Mouse (Mus musculus) mouse embryonic stem cell (cell line): ENCODE results near the gene Sgip1.

Experiments
- in situ Hi-C, 2 experiments: fragments of 300-500 bp; cut with MboI; formaldehyde crosslinking; loops; 1 replicate in 1 of 2; 3 replicates in 1 of 2; pipeline ENCODE4 v1.14.3; 2019 to 2020; ENCODE audit warnings: low sequenced_read_pairs in 2 of 2, low pct_unique_long_range_greater_than_20kb in 1 of 2, mixed read lengths in 1 of 2; ENCODE audit not compliant: unreplicated experiment in 1 of 2

The Sgip1 gene

GRCm38 (mm10) chr4:102862751-102863710, 121.9 kb downstream of the Sgip1 start:
- in situ Hi-C loops, result no loop called here

- in situ Hi-C loops, result no loop called here
Observed at GRCm38 (mm10) chr4:102866531-102866930, 125.4 kb downstream of the Sgip1 start.

- in situ Hi-C loops, result no loop called here
Observed at GRCm38 (mm10) chr4:102871274-102871673, 130.2 kb downstream of the Sgip1 start.

GRCm38 (mm10) chr4:102883142-102883541, 142.0 kb downstream of the Sgip1 start:
- in situ Hi-C loops, result no loop called here

GRCm38 (mm10) chr4:102884228-102884627, 143.1 kb downstream of the Sgip1 start:
- in situ Hi-C loops, result no loop called here

- in situ Hi-C loops, result no loop called here
Observed at GRCm38 (mm10) chr4:102886459-102886858, 145.4 kb downstream of the Sgip1 start.

DNA sequence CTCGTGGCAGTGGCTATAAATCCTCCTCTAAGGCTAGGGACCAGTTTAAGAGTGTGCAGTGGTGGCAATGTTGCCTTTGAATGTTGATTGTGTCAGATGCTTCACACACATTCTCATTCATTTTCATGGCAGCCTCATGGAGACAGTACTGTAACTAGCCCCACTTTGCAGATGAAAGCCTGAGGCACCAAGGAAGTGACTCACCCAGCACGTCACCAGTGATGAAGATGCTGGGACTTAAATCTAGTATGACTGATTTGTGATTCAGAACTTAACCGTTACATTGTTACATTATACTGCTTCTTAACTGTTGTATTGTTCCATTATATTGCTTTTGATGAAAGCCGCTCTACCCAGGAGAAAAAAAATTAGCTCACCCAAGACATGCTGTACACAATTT, 145.8 kb downstream of the Sgip1 start:
- in situ Hi-C loops, result no loop called here

- in situ Hi-C loops, result no loop called here
Observed at GRCm38 (mm10) chr4:102887770-102888689, 146.9 kb downstream of the Sgip1 start.

DNA sequence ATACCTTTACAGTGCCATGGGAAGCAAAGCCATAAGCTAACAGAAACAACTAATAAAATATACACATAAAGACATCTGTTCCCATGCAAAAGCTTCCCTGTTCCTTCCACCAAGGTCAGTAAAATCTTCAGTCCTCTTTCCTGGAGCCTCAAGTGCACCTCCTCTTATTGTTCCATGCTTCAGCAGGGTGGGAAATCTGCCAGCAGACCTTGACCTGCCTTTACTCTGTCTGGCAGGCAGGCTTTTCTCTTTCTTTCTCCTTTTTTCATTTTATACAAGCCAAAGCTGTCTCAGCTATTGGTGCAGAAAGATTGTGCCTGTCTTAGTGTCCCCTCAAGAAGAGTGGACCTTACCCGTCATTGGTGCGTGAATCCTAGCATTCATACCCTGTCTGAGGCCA, 154.8 kb downstream of the Sgip1 start:
- in situ Hi-C loops, result no loop called here

- in situ Hi-C loops, result no loop called here
Observed at GRCm38 (mm10) chr4:102898987-102899386, 157.9 kb downstream of the Sgip1 start.

DNA sequence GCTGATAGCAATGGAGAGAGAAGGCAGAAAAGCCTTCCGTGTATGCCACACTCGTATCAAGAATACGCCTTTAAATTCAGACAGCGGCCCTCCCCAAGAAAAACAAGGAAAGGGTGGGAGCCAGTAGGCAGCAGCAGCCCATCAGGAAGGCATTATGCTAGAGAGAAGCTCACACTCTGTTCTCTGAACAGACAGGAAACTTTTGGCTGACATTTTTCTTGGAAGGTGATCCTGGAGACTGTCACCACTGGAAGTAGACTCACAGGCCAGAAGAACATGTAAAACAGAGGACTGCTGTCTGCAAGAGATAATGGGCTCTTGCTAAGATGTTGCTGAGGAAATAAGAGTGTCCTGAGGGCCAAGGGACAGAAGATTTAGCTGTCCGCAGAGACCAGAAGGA, 158.6 kb downstream of the Sgip1 start:
- in situ Hi-C loops, result no loop called here

DNA sequence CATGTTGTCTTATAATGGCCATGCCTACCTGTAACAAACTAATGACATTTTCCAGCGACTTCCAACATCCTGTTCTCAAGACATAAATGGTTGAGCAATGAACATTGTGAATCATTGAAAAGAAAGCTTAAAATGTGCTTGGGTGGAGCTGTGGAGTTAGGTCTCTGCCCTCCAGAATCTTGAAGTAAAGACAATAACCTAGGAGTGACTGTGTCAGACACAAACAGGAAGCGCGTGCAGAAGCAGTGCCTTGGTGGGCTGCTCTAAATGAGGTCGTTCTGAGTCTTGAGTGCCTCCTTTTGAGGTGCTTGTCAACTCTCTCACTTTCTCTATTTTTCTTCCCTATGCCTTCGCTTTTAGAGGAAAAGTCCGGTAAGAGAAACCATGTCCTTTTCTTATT, 159.1 kb downstream of the Sgip1 start:
- in situ Hi-C loops, result no loop called here

DNA sequence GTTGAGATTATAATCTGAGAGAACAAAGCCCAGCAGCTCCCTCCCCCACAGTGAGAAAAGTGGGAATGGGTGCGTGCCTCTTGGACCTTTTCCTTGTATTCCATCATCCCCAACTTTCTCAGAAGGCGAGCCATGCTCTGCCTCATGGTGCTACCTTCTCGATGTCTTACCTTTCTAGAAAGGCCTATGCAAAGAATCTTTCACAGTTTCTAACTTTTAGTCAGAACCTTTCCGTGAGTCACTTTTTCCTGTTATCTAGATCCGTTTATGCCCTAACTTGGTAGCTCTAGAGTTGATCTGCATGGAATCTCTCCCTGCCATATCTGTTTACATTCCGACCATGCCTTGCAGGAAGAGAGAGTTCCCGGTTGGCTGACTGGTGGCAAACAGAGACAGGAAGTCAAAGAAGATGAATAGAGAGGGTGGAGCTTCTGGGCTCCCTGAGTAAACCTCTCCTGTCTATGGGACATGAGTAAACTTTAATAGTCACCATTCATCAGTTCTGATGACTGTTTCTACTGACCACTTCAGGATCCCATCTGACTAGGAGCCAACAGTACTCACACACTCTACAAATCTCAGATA, 166.8 kb downstream of the Sgip1 start:
- in situ Hi-C loops, result no loop called here

DNA sequence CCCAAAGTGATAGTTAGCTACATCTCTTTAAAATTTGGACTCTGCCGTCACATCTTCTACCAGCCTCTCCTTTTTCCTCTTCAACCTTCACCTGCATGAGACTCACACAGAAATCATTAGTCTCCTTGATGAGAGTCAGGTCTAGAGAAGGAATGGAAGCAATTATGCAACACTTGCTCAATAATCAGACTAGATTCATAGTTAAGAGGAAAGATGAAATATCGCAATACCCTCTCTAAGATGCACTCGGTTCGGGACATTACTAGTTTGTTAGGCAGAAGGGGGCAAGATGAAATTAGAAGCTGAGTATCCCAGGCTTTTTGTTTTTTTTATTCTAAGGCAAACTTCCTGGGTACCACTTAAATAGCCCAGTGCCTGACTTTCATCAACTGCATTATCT, 169.1 kb downstream of the Sgip1 start:
- in situ Hi-C loops, result no loop called here

DNA sequence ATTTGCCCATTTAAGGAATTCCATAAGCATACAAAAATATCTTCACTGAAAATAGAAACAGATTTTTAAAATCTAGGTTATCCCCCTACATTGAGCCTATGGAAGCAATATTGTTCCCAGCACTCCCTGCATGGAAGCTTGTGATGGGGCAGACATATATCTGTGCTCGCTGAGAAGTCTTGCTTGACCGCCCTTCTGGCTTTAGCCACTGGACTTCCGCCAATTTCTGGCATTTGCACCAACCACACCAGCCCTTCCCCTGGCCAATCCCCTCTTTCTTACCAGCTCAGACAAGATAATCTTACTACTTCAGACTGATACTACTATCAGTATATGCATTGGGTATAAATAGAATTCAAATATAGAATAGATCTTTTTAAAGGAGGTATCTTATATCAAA, 172.1 kb downstream of the Sgip1 start:
- in situ Hi-C loops, result no loop called here

DNA sequence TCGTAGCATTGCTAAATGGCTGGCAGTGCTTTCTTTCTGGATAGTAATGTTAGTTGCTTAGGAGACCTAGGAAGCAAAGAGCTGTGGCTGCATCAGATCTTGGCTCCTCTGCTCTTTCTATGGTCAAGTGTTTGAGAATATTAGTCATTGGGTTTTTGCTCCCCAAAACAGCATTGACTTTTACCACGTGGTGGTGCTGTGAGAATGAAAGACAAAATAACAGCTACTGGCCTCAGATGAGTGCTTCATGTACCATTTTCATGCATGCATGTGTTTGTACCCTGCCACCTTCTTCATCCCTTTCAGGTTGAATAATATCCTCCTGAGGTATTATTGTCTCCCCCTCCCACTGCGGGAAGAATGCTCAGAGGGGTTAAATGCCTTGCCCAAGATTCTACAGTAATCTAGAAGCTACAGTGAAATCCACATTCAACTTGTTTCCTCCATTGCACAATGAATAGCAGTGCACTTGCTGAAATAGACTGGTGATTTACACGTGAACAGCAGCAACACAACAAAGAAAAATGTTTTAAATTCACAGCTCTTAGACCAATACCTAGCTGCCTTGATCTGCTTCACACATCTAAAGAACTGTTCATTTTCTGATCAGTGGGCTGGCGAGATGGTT, 172.7 kb downstream of the Sgip1 start:
- in situ Hi-C loops, result no loop called here

DNA sequence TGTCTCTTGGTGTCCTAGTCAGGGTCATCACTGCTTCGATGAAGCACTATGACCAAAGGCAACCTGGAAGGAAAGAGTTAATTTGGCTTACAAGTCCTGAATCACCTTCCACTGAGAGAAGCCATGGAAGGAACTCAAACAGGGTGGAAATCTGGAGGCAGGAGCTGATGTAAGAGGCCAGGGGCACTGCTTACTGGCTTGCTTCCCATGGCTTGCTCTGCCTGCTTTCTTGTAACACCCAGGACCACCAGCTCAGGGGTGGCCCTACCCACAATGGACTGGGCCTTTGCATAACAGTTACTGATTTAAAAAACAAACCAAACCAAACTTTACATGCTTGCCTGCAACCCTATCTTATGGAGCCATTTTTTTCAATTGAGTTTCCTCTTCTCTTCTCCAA, 177.1 kb downstream of the Sgip1 start:
- in situ Hi-C loops, result no loop called here

GRCm38 (mm10) chr4:102929491-102929890, 188.4 kb downstream of the Sgip1 start:
- in situ Hi-C loops, result no loop called here

DNA sequence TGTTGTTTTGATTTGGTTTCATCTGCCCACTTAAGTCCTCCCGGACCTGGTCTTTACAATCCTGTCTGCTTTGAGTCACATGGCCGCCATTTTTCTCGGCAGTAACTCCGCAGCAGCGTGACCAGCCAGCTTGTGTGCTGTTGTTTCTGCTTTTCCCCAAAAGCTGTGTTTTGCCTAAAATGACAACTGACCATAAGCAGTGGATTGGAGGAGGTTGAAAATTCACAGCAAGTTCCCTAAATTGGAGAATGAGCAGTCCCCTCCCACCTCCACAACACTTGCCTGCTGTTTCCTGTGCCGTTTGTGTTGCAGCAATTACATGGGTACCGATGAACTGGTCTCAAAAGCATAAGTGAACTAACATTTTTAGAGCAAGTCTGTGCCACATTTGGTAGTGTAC, 189.6 kb downstream of the Sgip1 start:
- in situ Hi-C loops, result no loop called here
